Comparison of ENCODE assay signal across 33 mouse cellular contexts in genomic region chr7:95467028-95467427, GRCm38 (mm10).
"Had no signal": no experiment of that assay in that cellular context is flagged by ENCODE, and none has a peak within 500 bp of the region (broad histone marks: within the 10 kb centered on the region; RNA-seq: fewer than 3 reads in every experiment).

No protein-coding gene starts in this region.

- H3K36me3 ChIP-seq: heart, embryonic 10.5 days; heart, embryonic 12.5 days; heart, embryonic 13.5 days; heart, embryonic 15.5 days; hindbrain, embryonic 10.5 days; hindbrain, embryonic 12.5 days; hindbrain, embryonic 13.5 days; hindbrain, embryonic 15.5 days; intestine, embryonic 15.5 days; kidney, embryonic 15.5 days had no signal

- H3K9ac ChIP-seq: heart, embryonic 12.5 days; heart, embryonic 13.5 days; heart, embryonic 15.5 days; hindbrain, embryonic 12.5 days; hindbrain, embryonic 13.5 days; hindbrain, embryonic 14.5 days; hindbrain, embryonic 15.5 days; intestine, embryonic 15.5 days; kidney, embryonic 15.5 days had no signal

- H3K27ac ChIP-seq: heart, embryonic 10.5 days; heart, embryonic 13.5 days; heart, embryonic 15.5 days; hindbrain, embryonic 10.5 days; hindbrain, embryonic 12.5 days; hindbrain, embryonic 13.5 days; hindbrain, embryonic 14.5 days; hindbrain, embryonic 15.5 days; hindbrain, postnatal 0 days; intestine, embryonic 15.5 days; kidney, embryonic 15.5 days; kidney, postnatal 0 days; layer of hippocampus, adult 2 months had no signal

- H3K4me3 ChIP-seq: heart, embryonic 10.5 days; heart, embryonic 12.5 days; heart, embryonic 13.5 days; heart, embryonic 15.5 days; hindbrain, embryonic 10.5 days; hindbrain, embryonic 12.5 days; hindbrain, embryonic 13.5 days; hindbrain, embryonic 15.5 days; intestine, embryonic 15.5 days; kidney, embryonic 15.5 days; layer of hippocampus, adult 2 months had no signal

- DNase-seq: heart, postnatal 10 days; heart, postnatal 14 days; heart, postnatal 36 days; heart, postnatal 4 days; kidney, adult 11 months; kidney, adult 18-20 months; kidney, adult 2 months; kidney, adult 8-10 months; kidney, adult 9 months; kidney, postnatal 10 days; kidney, postnatal 14 days; kidney, postnatal 25 days; kidney, postnatal 36 days; kidney, postnatal 4 days; layer of hippocampus, adult 9-11 months; layer of hippocampus, postnatal 36 days had no signal

- H3K27me3 ChIP-seq: heart, embryonic 12.5 days; heart, embryonic 13.5 days; heart, embryonic 15.5 days; hindbrain, embryonic 12.5 days; hindbrain, embryonic 13.5 days; hindbrain, embryonic 15.5 days; intestine, embryonic 15.5 days; kidney, embryonic 15.5 days had no signal

- ATAC-seq: hindbrain, embryonic 16.5 days; hindbrain, postnatal 0 days; intestine, embryonic 15.5 days; intestine, embryonic 16.5 days; intestine, postnatal 0 days had no signal

- H3K9me3 ChIP-seq: heart, embryonic 10.5 days; heart, embryonic 12.5 days; heart, embryonic 13.5 days; heart, embryonic 15.5 days; hindbrain, embryonic 10.5 days; hindbrain, embryonic 12.5 days; hindbrain, embryonic 13.5 days; hindbrain, embryonic 15.5 days; intestine, embryonic 15.5 days; kidney, embryonic 15.5 days had no signal

- H3K4me1 ChIP-seq: heart, embryonic 10.5 days; heart, embryonic 12.5 days; heart, embryonic 13.5 days; heart, embryonic 15.5 days; hindbrain, embryonic 10.5 days; hindbrain, embryonic 12.5 days; hindbrain, embryonic 13.5 days; hindbrain, embryonic 15.5 days; intestine, embryonic 15.5 days; kidney, embryonic 15.5 days had no signal
